Mouse (Mus musculus) adrenal gland, postnatal 14 days (tissue): ENCODE measurements around the gene Rbm20. TPM values are rescaled to one million over a fixed set of nuclear protein-coding genes. Genes with fewer than 3 reads are reported as not detected.

ENCODE experiments used
- DNase-seq: peaks from one replicate; pipeline ENCODE4 v3.0.0; 2021; ENCODE audit warnings: mixed read lengths
- total RNA-seq: library from RNA; stranded (reverse); gene quantifications from 2 replicates; pipeline ENCODE4 v1.2.3, GENCODE M21; 2021

Gene Rbm20
- total RNA-seq, 1 experiment from 2014 or later, result 1.3 TPM

DNA sequence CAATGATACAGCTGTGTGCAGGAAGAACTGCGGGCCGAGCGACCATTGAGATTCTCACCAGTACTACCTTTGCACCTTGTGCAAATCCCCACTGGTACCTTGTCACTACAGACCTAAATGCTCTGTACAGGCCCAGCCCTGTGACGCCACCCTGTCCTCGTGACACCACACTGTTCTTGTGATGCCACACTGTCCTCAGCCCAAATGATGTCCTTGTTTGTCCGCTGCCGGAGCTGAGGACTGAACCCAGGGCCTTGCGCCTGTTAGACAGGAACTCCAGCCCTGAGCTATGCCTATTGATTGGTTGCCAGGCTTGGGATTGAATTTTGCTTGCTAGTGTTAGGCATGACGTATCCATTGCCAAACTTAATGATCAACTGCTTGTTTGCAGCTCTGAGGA, 40.3 kb downstream of the Rbm20 start:
- no peak for DNase-seq

- no peak for DNase-seq
Observed at GRCm38 (mm10) chr19:53722186-53722585, 45.1 kb downstream of the Rbm20 start.

DNA sequence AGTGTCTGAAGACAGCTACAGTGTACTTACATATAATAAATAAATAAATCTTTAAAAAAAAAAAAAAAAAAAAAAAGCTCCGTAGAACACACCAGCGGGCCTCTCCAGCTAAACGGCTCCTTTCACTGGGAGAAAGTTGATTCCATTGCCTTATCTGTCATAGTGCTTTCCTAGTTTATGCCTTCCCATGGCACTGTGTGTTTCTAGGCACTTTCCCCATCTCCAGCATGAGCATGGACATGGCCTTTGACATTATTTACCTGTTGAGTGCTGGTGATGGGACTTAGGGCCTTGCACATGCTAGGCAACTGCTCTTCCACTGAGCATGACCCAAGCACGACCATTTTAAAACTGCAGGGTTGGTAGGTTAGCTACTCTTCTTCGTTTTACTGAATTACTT, 46.9 kb downstream of the Rbm20 start:
- DNase-seq, result no peak

DNA sequence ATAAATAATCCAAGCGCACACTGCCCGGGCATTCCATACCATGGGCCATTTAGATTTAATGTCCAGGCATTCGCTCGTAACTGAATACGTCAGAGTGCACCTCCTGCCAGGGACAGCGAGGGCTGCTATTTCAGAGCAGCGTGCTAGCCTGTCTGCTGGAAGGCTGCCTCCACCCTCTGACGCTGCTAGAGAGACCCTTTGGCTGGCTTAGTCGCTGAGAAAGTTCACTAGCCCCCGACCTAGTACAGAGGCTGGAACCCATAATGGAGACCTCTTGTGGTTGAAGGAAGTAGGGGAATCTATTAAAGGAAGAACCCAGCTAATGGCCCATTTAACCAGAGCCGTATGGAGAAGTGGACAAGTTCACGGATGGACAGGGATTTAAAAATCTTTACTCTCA, 49.2 kb downstream of the Rbm20 start:
- DNase-seq, result no peak

DNA sequence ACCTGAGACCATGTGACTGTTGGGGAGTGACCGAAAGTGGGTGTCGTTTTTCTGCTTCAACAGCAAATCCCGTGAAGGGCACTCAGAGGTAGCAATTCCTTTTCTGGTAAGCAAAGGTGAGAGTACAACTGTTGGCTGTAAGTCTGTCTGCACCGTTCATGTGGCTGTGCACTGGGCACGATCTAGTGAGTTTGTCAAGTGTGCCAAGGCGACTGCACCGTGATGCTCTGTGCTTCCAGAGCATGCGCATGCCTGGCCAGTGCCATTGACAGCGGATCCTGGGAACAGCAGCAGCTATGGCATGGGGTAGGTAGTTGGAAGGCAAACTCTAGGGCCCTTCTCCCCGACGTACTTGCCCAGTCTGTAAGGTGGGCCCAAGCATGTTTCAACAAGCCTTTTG, 49.6 kb downstream of the Rbm20 start:
- no peak for DNase-seq

DNA sequence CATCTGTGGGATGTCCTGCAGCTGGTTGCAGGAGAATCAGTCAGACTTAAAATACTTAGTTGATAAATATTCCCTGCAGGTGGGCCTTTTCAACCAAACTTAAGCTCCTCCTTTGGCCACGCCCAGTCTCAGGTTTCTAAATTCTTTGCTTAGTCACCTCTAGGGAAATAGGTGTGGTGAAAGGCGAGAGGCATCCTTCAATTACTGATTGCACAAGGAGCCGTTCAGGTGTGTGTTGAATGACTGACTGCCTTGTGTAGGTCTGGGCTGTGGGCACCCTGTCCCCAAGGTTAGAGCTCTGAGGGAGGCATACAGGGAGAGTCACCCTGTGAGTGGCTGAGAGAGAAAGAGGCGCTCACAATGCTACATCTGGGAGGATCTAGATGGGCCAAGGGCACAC, 50.2 kb downstream of the Rbm20 start:
- no peak for DNase-seq

DNA sequence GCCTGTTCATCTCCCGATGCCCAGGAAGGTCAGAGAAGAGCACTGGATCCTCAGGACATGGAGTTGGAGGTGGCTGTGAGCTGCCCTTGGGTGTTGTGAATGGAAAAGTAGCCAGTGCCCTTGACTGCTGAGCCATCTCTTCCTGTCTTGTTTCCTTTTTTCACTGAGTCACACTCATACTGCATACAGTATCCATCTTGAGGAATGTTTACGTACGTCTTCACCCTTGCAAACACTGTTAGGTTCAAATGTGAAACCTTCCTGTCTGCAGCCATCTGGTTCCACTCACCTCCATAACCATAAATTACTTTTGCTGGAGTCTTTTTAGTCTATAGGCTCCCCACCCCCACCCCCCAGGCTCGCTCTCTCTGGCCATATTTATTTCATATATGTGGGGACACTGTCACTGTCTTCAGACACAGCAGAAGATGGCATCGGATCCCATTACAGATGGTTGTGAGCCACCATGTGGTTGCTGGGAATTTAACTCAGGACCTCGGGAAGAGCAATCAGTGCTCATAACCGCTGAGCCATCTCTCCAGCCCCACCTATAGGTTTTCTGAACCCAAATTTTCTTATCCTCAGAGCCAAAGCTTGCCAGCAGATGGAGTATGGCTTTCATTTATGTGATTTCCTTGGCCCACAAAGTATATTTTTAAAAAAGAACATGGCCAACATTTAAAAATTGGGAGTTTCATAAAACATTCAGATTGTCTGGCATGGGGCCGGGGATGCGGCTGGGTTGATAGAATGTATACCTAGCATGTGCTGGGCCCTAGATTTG, 51.0 kb downstream of the Rbm20 start:
- DNase-seq, result no peak

DNA sequence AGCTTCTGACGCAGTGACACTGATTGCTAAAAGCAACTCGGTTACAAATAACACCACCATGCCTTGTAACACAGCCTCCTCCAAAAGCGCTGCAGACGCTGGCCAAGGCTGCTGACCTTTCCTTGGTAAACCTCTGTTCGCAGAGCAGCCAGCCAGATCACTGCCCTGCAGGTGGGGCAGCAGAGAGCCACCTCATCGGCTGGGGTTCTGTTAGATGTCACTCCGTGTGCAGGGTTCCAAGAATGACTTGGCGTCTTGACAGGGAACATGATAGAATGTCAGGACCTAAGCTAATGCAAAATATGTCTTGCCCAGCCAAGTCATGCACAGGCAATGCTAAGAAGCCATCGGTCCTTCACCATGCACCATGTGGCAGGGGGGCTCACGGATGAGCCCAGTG, 52.8 kb downstream of the Rbm20 start:
- peak; percentile 18 for DNase-seq

- peak; percentile 29 for DNase-seq
Observed at GRCm38 (mm10) chr19:53731761-53732201, 54.7 kb downstream of the Rbm20 start.

DNA sequence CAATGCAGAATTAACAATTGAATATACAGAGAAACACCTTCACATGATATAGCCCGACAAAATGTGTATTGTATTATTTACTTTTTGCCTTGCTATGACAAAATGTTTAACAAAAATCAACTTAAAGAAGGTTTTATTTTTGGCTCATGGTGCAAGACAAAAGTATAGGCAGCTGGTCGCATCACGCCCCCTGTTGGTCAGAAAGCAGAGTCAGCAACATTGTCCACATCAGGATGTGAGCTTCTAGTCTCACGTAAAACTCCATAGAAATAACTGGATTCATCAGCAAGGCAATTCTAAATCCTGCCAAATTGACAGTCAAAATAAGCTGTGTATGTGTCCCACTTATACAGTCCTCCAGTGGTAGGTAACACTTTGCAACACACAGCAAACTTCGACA, 57.7 kb downstream of the Rbm20 start:
- peak; percentile 38 for DNase-seq

DNA sequence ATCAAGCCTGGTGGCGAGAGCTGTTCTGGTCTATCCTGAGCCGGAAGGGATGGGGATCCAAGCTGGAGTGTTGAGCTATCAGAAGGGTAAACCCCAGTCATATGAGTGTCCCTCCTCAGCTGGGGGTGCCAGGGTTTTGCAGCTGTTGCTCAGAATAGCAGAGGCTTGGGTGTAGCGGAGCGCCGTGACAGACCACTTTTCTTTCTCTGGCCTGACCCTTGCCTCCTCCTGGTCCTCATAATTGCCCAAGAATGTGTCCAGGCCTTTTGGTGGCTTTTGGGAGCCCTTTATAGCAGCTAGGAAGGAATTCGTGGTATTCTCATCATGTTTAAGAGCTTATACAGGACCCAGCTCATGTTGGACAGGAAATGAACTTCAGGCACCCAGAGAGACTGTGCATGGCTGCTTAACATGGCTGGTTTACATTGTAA, 61.6 kb downstream of the Rbm20 start:
- DNase-seq, result no peak

DNA sequence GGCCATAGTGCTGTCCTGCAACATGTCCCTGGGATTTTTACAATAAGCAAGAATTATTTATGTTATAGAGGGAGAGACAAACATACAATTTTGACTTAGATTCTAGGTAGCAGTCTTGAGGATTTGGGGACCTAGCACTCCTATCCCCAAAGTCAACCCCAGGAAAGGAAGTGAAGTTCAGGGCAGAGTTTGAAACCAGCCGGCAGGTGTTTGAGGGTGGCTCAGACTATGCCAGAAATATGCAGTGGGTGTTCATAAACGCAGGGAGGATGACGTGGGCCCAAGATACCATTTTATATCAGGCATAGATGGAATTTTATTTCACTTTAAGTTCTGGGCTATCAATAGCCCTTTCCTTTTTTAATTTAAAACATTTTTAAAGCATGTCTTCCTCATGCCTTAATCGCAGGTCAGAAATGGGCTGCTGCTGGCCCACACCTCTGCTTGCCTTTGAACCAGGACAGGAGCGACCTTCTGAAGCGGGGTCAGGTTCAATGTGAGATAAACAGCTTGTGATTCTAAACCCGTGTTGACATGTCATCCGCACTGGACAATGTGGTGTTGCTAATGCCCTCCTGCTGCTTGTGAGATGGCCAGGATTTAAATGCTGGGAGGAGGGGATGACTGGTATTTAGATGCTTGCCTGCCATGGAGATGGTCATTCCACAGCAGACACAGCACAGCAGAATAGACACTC, 62.6 kb downstream of the Rbm20 start:
- DNase-seq, result no peak

DNA sequence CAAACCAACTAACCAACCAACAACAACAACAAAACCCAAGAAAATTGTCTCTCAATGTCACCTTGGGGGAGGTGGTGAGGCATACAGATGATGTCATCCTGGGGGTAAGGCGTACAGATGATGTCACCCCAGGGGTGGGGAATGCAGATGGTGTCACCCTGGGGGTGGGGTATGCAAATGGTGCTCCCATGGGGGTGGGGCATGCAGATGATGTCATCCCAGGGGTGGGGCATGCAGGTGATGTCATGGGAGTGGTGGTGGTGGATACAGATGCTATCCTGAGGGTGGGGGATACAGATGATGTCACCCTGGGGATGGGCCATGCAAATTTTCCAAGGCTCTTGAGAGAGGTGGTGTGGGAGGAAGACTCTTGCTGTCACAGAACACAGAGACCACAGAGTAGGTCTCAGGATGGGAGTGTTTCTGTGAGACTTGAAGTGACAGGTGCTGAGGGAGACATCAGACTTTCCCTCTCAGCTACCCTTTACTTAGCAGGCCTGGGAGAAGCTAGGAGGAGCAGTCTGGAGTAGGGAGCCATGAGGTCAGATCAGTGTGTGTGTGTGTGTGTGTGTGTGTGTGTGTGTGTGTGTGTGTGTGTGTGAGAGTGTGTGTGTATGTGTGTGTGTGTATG, 63.8 kb downstream of the Rbm20 start:
- peak; percentile 36 for DNase-seq

GRCm38 (mm10) chr19:53741902-53742301, 64.8 kb downstream of the Rbm20 start:
- no peak for DNase-seq

- no peak for DNase-seq
Observed at GRCm38 (mm10) chr19:53745354-53745753, 68.2 kb downstream of the Rbm20 start.

GRCm38 (mm10) chr19:53746116-53746515, 69.0 kb downstream of the Rbm20 start:
- no peak for DNase-seq

DNA sequence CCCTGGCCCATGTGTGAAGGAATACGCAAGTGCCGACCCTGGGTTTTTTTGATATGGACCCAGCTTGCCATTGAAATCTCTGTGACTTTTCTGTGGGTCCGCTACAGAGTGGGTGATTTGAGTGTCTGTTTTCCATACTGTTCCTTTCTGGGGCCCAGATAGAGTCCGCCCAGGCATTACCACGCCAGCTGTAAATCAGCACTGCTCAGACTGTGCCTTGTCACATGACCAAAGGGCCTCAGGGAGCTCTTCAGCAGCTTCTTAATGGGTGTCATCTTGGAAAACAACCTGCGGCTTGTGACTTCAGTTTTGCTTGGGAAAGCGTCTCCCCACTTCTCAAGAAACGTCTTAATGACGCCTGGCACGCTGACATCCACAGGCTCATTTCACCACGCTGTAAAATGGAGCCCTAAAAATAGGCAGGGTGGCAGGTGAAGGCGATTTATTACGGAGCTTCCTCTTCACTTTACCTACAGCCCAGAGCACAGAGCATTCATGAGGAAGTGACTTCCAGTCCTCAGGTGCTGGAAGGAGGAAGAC, 71.2 kb downstream of the Rbm20 start:
- no peak for DNase-seq

GRCm38 (mm10) chr19:53749326-53749725, 72.2 kb downstream of the Rbm20 start:
- DNase-seq, result no peak

GRCm38 (mm10) chr19:53751420-53752185, 74.5 kb downstream of the Rbm20 start:
- no peak for DNase-seq

DNA sequence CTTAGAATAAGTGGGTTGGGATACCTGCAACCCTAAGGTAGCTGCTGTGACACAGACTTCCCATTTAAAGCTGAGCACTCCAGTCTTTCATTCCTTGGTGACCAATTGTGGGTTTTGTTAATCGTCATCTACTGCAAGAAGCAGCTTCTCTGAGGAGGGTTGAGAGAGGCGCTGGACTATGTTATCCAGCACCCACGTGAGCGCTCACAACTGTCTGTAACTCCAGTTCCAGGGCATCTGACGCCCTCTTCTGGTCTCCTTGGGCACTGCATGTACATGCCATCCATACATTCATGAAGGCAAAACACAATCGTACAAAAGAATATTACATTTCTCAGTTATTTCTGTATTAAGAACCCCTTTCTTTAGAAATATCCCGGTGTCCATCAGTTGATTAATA, 75.9 kb downstream of the Rbm20 start:
- DNase-seq, result no peak

GRCm38 (mm10) chr19:53754421-53754830, 77.3 kb downstream of the Rbm20 start:
- DNase-seq, result peak; percentile 43

GRCm38 (mm10) chr19:53755346-53755745, 78.2 kb downstream of the Rbm20 start:
- no peak for DNase-seq
